Mouse (Mus musculus): ENCODE data around the gene D130043K22Rik. TPM values are rescaled to one million over a fixed set of nuclear protein-coding genes. Genes with fewer than 3 reads are reported as not detected.

D130043K22Rik gene
- 10 to 100 TPM; 30.4 to 33.3 TPM for total RNA-seq (2021)

DNA sequence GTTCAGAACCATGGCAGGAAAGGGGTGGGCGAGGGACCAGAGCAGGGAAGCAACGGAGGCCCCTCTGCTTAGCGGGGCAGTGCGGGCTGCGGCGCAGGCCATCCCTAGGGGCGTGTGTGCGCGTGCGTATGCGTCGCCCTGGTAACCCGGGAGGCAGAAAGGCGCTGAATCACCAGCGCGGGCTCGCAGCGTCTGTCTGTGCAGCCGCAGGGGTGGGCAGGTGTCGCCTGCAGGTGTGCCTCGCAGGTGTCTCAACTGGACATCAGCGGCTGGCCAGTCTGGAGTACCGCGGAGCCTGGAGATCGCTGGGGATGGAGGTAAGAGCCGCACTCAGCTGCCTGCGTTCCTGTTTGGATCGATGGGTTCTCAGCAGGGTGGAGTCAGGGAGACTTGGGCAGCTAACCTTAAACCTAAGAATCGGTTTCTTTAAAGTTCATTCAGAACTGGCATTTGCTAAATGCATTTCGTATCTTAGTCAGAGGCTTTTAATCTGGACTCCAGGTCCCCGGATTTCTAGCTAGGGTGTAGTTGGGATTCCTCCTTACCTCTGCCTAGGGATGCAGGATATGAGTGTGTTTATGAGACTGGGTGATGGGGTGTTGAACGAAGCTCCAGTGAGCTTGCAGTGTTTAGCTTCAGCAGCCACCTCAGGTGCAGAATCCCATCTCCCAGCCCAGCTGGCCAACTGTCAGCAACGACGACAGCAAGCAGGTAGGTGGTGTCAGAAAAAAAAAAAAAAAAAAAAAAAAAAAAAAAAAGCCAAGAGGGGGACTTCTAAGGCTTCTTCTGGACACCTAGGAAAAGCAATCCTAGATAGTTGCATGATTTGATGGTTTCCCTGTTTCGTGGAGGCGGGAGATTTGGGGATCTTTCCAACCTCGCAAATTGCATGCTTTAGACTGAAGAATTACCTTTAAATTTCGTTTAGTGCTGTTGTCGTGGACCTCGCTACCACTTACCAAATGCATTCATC lies at the start of gene D130043K22Rik:
Gene D130043K22Rik, plus strand, starts transcription at position 153 of the 973 bp plus-strand sequence.
- intact Hi-C loops (cut with DNase I) = no loop called here
- peak; percentile 45 to 68 for DNase-seq (ENCODE audit: extremely low spot score in 1 of 2, low spot score in 2 of 2)

- intact Hi-C loops (cut with DNase I) = no loop called here
- no peak for DNase-seq (ENCODE audit: extremely low spot score in 1 of 2, low spot score in 2 of 2)
Observed at GRCm38 (mm10) chr13:24798686-24799085, 46.2 kb upstream of the D130043K22Rik start.

DNA sequence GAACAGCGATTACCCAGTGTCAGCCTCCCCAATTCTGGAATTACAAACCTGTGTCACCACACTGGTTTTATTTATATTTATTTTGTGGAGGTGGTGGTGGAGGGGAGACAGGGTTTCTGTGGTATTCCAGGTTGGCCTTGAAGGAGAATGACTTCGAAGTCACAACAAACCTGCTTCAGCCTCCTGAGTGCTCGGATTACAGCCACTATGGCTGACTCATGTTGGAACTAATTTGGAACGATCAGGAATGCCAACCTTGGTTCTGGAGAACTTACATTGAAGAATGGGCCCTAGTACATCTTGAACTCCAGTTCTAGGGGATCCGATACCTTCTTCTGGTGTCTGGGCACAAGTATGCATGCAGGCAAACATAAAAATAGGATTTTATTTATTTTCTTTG lies 45.6 kb upstream of the D130043K22Rik start:
- intact Hi-C loops (cut with DNase I) = no loop called here
- DNase-seq (ENCODE audit: extremely low spot score in 1 of 2, low spot score in 2 of 2) = no peak

DNA sequence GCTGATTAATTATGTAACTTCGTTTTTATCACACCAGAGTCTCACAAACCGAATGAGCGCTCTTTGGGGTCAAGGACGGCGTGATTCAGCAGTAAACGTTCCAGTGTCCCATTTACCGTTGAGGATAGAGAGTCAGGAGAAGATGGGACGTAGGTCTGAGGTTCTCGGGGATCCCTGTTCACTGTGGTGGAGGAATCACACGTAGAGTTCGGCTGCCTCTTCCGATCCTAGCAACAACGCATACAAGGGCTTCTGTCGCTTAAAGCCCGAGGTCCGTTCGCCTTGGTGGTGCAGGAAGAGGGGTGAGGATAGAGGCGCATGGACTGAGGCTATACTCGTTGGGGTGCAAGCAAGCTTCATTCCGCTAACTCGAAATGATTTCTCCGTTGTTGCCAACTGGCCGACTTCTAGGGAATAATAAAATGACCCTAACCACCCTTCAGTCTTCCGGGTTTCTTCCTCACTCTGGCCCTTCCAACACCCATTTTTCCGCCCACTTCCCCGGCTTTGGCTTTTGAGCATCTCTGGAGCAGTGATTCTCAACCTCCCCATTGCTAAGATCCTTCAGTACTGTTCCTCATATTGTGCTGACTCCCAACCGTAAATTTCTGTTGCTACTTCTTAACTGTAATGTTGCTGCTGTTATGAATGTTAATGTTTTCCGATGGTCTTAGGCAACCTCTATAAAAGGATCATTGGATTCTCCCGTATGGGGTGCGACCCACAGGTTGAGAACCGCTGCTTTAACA lies 44.8 kb upstream of the D130043K22Rik start:
- intact Hi-C loops (cut with DNase I) = no loop called here
- DNase-seq (ENCODE audit: extremely low spot score in 1 of 2, low spot score in 2 of 2) = peak in 1 of 2 experiments; percentile 37

- DNase-seq (ENCODE audit: extremely low spot score in 1 of 2, low spot score in 2 of 2) = peak; percentile 93 to 98
- intact Hi-C loops (cut with DNase I) = no loop called here
Observed at GRCm38 (mm10) chr13:24800674-24801307, 44.1 kb upstream of the D130043K22Rik start.

GRCm38 (mm10) chr13:24801308-24801921 lies 43.5 kb upstream of the D130043K22Rik start, which contains the start of gene BC005537:
Gene BC005537 (plus strand): TSS chr13:24801657.
- DNase-seq (ENCODE audit: extremely low spot score in 1 of 2, low spot score in 2 of 2) = peak; percentile 15 to 81
- intact Hi-C loops (cut with DNase I) = no loop called here

DNA sequence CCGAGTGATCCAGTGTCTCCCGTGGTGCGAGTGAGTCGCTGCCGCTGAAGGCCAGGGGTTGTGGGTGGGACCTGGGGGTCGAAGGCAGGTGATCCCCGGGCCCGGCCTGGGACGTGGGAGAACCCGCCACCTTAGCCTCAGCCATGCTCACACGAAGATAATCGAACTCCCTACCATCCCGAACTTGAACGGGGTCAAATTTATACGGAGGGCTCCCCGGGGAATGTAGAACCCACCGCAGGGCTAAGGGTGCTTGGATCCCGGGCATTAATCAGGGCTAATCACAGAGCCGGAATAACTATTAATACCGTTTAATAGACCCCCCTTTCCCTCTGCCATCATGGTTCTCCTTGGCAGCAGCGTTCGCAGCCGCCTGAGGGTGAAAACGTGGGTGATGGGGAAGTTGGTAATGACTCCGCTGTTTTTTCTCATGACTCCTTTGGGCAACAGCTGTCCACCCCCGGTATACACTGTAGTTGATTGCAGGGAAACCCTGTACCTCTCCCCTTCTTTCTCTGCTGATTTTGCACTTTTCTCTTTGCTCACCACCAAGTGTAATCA lies 42.7 kb upstream of the D130043K22Rik start:
- DNase-seq (ENCODE audit: extremely low spot score in 1 of 2, low spot score in 2 of 2) = peak in 1 of 2 experiments; percentile 42
- intact Hi-C loops (cut with DNase I) = no loop called here

DNA sequence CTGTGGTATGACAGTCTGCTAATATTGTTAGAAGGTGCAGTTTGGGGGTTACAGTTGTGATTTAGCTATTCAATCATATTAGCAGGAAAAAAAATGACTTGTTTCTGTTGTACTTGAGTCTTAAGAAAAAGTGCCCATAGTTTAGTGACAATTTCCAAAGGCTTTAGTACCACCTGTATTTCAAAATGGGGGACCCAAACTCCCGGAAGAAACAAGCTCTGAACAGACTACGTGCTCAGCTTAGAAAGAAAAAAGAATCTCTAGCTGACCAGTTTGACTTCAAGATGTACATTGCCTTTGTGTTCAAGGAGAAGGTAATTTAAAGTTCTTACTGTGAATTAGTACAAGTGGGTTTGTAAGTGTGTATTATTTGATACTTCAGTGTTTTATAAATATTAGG lies 41.7 kb upstream of the D130043K22Rik start:
- DNase-seq (ENCODE audit: extremely low spot score in 1 of 2, low spot score in 2 of 2) = no peak
- intact Hi-C loops (cut with DNase I) = no loop called here

GRCm38 (mm10) chr13:24806079-24806478 lies 38.9 kb upstream of the D130043K22Rik start:
- intact Hi-C loops (cut with DNase I) = no loop called here
- DNase-seq (ENCODE audit: extremely low spot score in 1 of 2, low spot score in 2 of 2) = no peak

DNA sequence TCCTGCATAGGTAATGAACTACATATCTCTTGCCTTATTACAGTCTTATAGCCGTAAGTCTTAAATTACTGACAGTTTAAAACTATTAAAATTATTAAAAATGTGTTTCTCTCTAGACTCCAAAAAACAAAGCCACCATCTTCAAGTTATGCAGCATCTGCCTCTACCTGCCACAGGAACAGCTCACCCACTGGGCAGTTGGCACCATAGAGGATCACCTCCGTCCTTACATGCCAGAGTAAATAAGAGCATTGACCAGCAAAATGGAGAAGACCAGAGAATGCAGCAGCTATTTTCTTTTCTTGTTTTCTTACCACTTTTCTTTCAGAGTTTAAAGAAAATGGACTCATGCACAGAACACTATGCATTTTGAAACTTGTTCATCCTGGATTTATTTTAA lies 32.4 kb upstream of the D130043K22Rik start:
- intact Hi-C loops (cut with DNase I) = no loop called here
- no peak for DNase-seq (ENCODE audit: extremely low spot score in 1 of 2, low spot score in 2 of 2)

GRCm38 (mm10) chr13:24814616-24815015 lies 30.3 kb upstream of the D130043K22Rik start:
- intact Hi-C loops (cut with DNase I) = no loop called here

GRCm38 (mm10) chr13:24816125-24817092 lies 28.5 kb upstream of the D130043K22Rik start:
- DNase-seq (ENCODE audit: extremely low spot score in 1 of 2, low spot score in 2 of 2) = no peak
- intact Hi-C loops (cut with DNase I) = no loop called here

More at GRCm38 (mm10) chr13:24814616-24815015, 30.3 kb upstream of the D130043K22Rik start:
- no peak for DNase-seq (ENCODE audit: extremely low spot score in 1 of 2, low spot score in 2 of 2)

DNA sequence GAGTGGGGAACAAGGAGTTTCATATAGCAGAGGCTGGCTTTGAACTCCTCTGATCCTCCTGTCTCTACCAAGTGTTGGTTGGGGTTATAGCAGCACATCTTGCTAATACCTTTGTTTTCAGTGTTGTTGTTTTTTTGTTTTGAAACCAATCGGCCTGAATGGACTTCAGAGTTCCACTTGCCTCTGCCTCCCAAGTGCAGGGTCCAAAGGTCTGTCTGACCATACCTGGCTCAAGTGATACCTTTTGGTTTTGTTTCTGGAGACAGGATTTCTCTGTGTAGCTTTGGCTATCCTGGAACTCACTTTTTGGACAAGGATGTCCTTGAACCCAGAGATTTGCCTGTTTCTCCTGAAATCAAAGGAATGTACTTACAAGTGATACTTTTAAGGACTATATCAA lies 25.0 kb upstream of the D130043K22Rik start:
- no peak for DNase-seq (ENCODE audit: extremely low spot score in 1 of 2, low spot score in 2 of 2)
- intact Hi-C loops (cut with DNase I) = no loop called here

DNA sequence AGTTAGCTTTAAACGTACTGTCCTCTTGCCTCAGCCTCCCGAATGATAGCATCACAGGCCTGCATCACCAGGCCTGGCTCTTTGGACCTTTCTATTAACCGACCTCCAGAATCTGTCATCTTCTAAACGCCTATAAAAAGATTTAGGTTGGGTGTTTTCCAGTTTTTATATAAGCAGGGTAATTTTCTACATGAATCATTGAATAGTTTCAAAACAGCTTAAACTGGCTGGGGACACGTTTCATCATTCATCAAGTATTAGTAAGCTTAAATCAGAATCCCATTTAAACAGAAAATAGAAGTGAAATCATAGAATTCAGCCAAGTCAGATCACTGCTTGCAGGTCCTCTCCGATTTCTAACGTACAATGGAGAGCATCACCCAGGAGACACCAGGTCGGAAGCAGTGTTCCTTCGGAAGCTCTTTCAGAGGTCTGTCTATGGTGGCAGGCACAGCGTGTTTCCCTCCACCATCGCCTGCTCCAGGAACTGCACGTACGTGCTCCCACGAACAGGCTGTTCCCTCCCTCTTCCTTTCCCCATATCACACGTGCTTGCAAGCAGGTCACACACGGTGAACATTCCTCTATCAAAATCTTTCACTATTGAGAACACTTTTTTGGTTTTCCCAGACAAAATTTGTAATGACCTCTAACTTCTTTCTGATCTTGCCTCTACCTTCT lies 22.1 kb upstream of the D130043K22Rik start:
- DNase-seq (ENCODE audit: extremely low spot score in 1 of 2, low spot score in 2 of 2) = no peak
- intact Hi-C loops (cut with DNase I) = no loop called here

DNA sequence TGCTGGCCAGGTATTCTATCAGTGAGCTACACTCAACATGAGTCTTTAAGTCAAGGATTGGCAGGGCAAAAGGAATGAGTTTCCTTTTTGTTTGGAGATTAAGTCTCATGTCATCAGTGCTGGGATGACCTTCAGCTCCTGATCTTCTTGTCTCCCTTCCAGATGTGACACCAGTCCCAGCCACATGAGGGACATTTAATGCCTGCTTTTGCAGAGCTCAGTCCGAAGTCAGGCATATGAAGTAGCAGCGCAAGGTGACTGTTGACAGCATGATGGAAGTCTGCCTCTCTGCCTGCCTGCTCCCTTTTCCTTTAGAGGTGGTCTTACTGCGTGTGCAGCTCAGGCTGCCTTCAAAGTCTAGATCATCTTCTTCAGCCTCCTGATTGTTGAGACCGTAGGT lies 20.3 kb upstream of the D130043K22Rik start:
- intact Hi-C loops (cut with DNase I) = no loop called here

DNA sequence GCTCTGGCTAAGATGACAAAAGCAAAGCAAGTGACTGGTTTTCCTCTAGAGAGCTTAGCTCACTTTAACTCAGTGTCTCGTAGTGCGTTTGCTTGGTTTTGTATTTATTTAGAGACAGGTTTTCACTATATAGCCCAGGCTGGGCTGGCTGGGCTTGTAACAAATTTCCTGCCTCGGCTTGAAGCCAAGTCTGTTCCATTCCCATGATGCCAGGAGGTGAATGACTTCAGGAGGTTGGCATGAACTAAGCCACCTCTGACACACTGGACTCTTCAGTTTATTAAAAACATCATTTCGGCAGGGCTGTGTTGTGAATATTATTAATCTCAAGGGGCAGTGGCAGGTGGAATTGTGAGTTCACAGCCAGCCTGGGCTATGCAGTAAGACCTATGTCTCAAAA lies 19.3 kb upstream of the D130043K22Rik start:
- intact Hi-C loops (cut with DNase I) = no loop called here
- DNase-seq (ENCODE audit: extremely low spot score in 1 of 2, low spot score in 2 of 2) = no peak

More for the DNA sequence above, 20.3 kb upstream of the D130043K22Rik start:
- DNase-seq (ENCODE audit: extremely low spot score in 1 of 2, low spot score in 2 of 2) = no peak

DNA sequence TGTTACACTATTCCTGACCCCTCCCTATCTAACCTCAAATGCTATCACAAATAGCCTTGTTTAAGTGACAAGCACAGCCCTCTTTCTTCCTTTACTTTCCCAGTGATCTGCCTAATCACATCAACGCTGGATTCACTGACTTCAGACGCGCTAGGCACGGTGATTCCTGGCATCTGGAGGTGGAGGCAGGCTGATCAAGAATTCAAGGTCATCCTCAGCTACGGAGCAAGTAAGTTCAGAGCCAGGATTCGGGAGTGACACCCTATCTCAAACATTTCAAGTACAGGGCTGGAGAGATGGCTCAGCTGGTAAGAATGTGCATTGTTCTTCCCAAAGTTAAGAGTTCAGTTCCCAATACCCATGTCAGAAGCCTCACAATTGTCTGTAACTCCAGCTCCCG lies 18.8 kb upstream of the D130043K22Rik start:
- DNase-seq (ENCODE audit: extremely low spot score in 1 of 2, low spot score in 2 of 2) = no peak
- intact Hi-C loops (cut with DNase I) = no loop called here

Measured in left cerebral cortex, postnatal 10 days (tissue).